Mouse (Mus musculus) myocyte (in vitro differentiated cells): ENCODE measurements around the gene Aox2. TPM values are rescaled to one million over a fixed set of nuclear protein-coding genes. Genes with fewer than 3 reads are reported as not detected.

Source experiments
- H3K27me3 ChIP-seq: one replicate; pipeline ENCODE4 v1.6.1; 2011; ENCODE audit not compliant: control insufficient read depth, insufficient read depth, insufficient read length
- H3K36me3 ChIP-seq: one replicate; pipeline ENCODE4 v1.6.1; 2011; ENCODE audit not compliant: control insufficient read depth, insufficient read depth
- H3K4me2 ChIP-seq: one replicate; pipeline ENCODE4 v1.6.1; 2011; ENCODE audit warnings: low read depth, control low read depth
- H3K4me3 ChIP-seq: one replicate; pipeline ENCODE4 v1.5.1; 2011; ENCODE audit warnings: mild to moderate bottlenecking, control low read depth, moderate library complexity
- H3K79me2 ChIP-seq: one replicate; pipeline ENCODE4 v1.6.1; 2011; ENCODE audit not compliant: control insufficient read depth, insufficient read depth
- H3ac ChIP-seq: one replicate; pipeline ENCODE4 v1.6.1; 2011; ENCODE audit not compliant: control insufficient read depth, insufficient read length
- CEBPB ChIP-seq: IDR thresholded peaks from 2 replicates; pipeline ENCODE4 v1.6.1; 2011; ENCODE audit warnings: mild to moderate bottlenecking, moderate library complexity; ENCODE audit not compliant: poor library complexity, insufficient read depth, severe bottlenecking
- E2F4 ChIP-seq: IDR thresholded peaks from one replicate; pipeline ENCODE4 v1.6.1; 2011; ENCODE audit warnings: mild to moderate bottlenecking, control low read depth, moderate library complexity; ENCODE audit not compliant: insufficient read depth
- MAX ChIP-seq: IDR thresholded peaks from one replicate; pipeline ENCODE4 v1.6.1; 2011; ENCODE audit warnings: low read depth, mild to moderate bottlenecking, control low read depth
- MYOD1 ChIP-seq, 3 experiments: IDR thresholded peaks; one replicate each; pipeline ENCODE4 v1.6.1; 2011; ENCODE audit warnings: control low read depth in 2 of 3, low read depth in 2 of 3, mild to moderate bottlenecking in 2 of 3, moderate library complexity in 1 of 3; ENCODE audit not compliant: insufficient read length in 2 of 3, control insufficient read depth in 1 of 3
- MYOG ChIP-seq, 3 experiments: IDR thresholded peaks; one replicate each; pipeline ENCODE4 v1.6.1; 2011; ENCODE audit warnings: control low read depth in 2 of 3, low read depth in 2 of 3, mild to moderate bottlenecking in 2 of 3; ENCODE audit not compliant: insufficient read length in 2 of 3, control insufficient read depth in 1 of 3, insufficient read depth in 1 of 3
- POLR2A ChIP-seq: IDR thresholded peaks from one replicate; pipeline ENCODE4 v1.6.1; 2011; ENCODE audit warnings: low read depth, mild to moderate bottlenecking, control low read depth, moderate library complexity; ENCODE audit not compliant: insufficient read length
- POLR2AphosphoS2 ChIP-seq: IDR thresholded peaks from one replicate; pipeline ENCODE4 v1.6.1; 2011; ENCODE audit warnings: low read depth, control low read depth; ENCODE audit not compliant: insufficient read length
- REST ChIP-seq: IDR thresholded peaks from one replicate; pipeline ENCODE4 v1.6.1; 2011; ENCODE audit warnings: mild to moderate bottlenecking, control low read depth, moderate library complexity; ENCODE audit not compliant: insufficient read depth, insufficient read length
- SRF ChIP-seq: IDR thresholded peaks from one replicate; pipeline ENCODE4 v1.6.1; 2011; ENCODE audit warnings: low read depth; ENCODE audit not compliant: control insufficient read depth, insufficient read length
- TCF12 ChIP-seq: IDR thresholded peaks from one replicate; pipeline ENCODE4 v1.6.1; 2011; ENCODE audit warnings: mild to moderate bottlenecking, control low read depth; ENCODE audit not compliant: poor library complexity, insufficient read depth, severe bottlenecking
- TCF3 ChIP-seq: IDR thresholded peaks from one replicate; pipeline ENCODE4 v1.6.1; 2011; ENCODE audit warnings: low read depth, control low read depth; ENCODE audit not compliant: insufficient read length
- USF1 ChIP-seq: IDR thresholded peaks from one replicate; pipeline ENCODE4 v1.6.1; 2011; ENCODE audit warnings: low read depth, mild to moderate bottlenecking, control low read depth, moderate library complexity
- polyA plus RNA-seq: library from polyadenylated mRNA; unstranded; fragments of >200 nt; fragmentation: generic; extraction: Trizol; gene quantifications from one replicate; pipeline ENCODE4 v1.2.1, GENCODE M21; 2012; ENCODE audit warnings: missing spikeins

Aox2 gene
- polyA plus RNA-seq, 1 experiment, result not detected

DNA sequence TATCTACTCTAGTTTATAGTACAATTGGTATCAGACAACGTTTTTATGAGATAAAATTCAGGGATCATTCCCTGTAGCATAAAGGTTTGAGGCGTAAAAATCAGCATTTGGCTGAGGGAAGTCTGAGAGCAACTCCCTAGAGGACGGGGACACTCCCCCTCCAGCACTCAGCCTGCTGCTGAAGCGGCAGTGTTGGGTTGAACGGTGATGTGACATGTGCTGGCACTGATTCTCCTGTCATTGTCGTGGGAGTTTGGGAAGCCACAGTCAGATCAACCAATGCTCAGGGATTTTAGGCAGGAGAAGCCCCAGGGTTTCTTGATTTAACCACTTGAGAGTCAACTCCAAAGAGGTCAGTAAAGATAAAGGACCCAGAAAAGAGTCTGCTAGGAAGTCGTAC is 6.4 kb downstream of the Aox2 start:
- no peak for TF ChIP-seq MYOD1 (IDR thresholded peaks at IDR 0.05; ENCODE audit: control insufficient read depth in 1 of 3, insufficient read length in 2 of 3, low read depth in 2 of 3)
- TF ChIP-seq SRF, result no peak
- no peak for TF ChIP-seq REST
- TF ChIP-seq E2F4, result no peak
- no peak for TF ChIP-seq POLR2A
- TF ChIP-seq MYOG (IDR thresholded peaks at IDR 0.05; ENCODE audit: control insufficient read depth in 1 of 3, insufficient read depth in 1 of 3, insufficient read length in 2 of 3, low read depth in 2 of 3), result no peak
- no peak for TF ChIP-seq USF1
- no peak for TF ChIP-seq TCF12
- no peak for TF ChIP-seq MAX
- no peak for TF ChIP-seq POLR2AphosphoS2
- no peak for TF ChIP-seq TCF3
- no peak for TF ChIP-seq CEBPB
- H3ac ChIP-seq, result no peak overlapping the region
- no peaks in the 10 kb centered on the region for H3K79me2 ChIP-seq
- H3K27me3 ChIP-seq, result peaks cover 5% of the 10 kb centered on the region
- no peak overlapping the region for H3K4me2 ChIP-seq
- no peaks in the 10 kb centered on the region for H3K36me3 ChIP-seq
- no peak overlapping the region for H3K4me3 ChIP-seq

DNA sequence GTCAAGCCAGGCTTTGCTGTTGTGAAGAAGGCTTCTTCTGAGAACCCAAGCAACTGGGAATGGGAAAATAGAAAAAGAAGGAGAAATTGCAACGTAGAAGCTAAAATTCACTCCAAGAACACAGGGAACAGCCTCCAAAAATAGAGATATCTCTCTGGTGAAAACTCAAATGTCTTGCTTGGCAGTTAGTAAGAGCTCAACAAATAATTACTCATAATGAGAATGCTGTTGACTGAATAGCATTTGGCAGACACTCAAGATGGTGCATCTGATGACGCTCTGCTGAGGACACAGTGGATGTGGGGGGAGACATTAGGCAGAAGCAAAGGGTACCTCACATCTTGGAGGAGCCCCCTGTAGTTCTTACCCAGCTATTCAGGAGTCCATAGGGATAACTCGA is 10.0 kb downstream of the Aox2 start:
- H3K4me2 ChIP-seq, result no peak overlapping the region
- H3K27me3 ChIP-seq, result no peaks in the 10 kb centered on the region
- H3K79me2 ChIP-seq, result no peaks in the 10 kb centered on the region
- H3ac ChIP-seq, result no peak overlapping the region
- no peak overlapping the region for H3K4me3 ChIP-seq
- TF ChIP-seq TCF12 (no peak), TCF3 (no peak), POLR2A (no peak), MAX (no peak), POLR2AphosphoS2 (no peak), MYOD1 (IDR thresholded peaks at IDR 0.05; ENCODE audit: control insufficient read depth in 1 of 3, insufficient read length in 2 of 3, low read depth in 2 of 3) (no peak), SRF (no peak), REST (no peak), CEBPB (no peak), USF1 (no peak), E2F4 (no peak), MYOG (IDR thresholded peaks at IDR 0.05; ENCODE audit: control insufficient read depth in 1 of 3, insufficient read depth in 1 of 3, insufficient read length in 2 of 3, low read depth in 2 of 3) (no peak)
- no peaks in the 10 kb centered on the region for H3K36me3 ChIP-seq

DNA sequence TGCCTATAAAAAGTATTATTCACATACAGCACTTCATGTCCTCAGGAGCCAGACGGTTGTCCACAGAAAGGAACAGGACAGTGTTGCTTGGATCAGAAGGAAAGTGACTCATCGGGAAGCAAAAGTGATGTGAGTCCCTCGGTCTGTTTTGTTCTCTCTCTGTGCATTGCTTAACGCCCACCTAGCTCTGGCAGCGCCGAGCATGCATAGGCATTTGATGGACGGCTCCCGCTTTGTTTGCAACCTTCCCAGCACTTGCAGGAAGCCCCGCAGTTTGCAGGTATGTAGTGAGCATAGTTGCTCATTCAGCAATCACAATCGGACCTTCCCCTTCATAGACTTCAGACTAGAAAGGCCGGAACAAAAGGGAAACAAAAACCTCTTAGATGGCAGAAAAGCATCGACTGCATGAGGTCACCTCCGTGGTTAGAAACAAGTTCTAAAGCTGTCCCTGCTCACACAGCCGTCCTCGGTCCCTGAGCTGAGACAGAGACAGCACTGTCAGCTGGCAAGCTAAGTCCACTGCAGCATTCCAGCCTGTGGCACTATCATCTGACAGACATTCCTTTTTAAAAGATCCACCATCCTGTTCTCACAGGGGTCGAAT is 11.8 kb downstream of the Aox2 start:
- H3K4me2 ChIP-seq, result peak overlapping the region; percentile 55

DNA sequence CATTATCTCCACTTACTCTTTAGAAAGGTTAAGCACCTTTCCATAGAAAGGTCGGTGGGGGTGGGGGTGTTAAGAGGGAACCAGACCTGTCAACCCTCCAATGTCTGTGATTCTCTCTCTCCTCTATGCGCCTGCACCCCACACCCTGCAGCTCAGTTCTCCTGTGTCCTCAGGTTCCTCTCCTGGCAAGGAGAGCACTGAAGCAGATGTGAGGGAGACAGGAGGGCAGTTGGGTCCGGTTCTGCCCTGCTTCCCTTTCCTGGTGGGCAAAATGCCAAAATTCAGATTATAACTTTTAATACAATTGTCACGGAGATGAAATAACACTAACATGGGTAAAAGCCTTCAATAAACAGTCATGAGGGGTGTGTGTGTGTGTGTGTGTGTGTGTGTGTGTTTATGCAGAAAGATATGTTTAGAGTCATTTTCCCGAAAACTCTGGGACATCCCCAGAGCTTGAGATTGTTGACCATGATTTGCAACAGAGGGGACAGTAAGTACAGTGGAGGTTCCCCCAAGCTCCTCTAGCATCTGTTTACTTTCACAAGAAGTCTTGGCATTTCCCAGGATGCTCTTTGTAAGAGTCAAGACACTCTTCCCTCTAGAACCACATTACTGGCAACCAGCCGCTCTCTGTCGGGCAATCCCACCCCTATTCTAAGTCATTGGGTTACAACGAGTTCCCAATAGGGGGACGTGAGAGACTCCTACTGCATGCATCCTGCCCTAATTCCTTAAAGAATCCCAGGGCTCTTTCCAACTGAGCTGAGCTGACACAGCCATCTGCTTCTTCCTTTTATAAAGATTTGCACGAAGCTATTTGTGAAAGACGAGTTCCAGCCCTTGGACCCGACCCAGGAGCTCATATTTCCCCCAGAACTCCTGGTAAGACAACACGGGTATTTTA is 13.5 kb downstream of the Aox2 start:
- Histone ChIP-seq H3K36me3 (no peaks in the 10 kb centered on the region), H3K27me3 (no peaks in the 10 kb centered on the region), H3K4me3 (no peak overlapping the region), H3ac (no peak overlapping the region), H3K4me2 (peak overlapping the region; percentile 30), H3K79me2 (no peaks in the 10 kb centered on the region)
- no peak for TF ChIP-seq TCF3
- TF ChIP-seq SRF, result no peak
- no peak for TF ChIP-seq MYOG (IDR thresholded peaks at IDR 0.05; ENCODE audit: control insufficient read depth in 1 of 3, insufficient read depth in 1 of 3, insufficient read length in 2 of 3, low read depth in 2 of 3)
- TF ChIP-seq E2F4, result no peak
- no peak for TF ChIP-seq MAX
- no peak for TF ChIP-seq POLR2AphosphoS2
- TF ChIP-seq CEBPB, result no peak
- no peak for TF ChIP-seq TCF12
- TF ChIP-seq POLR2A, result no peak
- no peak for TF ChIP-seq REST
- no peak for TF ChIP-seq MYOD1 (IDR thresholded peaks at IDR 0.05; ENCODE audit: control insufficient read depth in 1 of 3, insufficient read length in 2 of 3, low read depth in 2 of 3)
- TF ChIP-seq USF1, result no peak

More for the DNA sequence above, 11.8 kb downstream of the Aox2 start:
- Histone ChIP-seq H3K36me3 (no peaks in the 10 kb centered on the region), H3ac (no peak overlapping the region), H3K79me2 (no peaks in the 10 kb centered on the region), H3K4me3 (no peak overlapping the region), H3K27me3 (no peaks in the 10 kb centered on the region)
- TF ChIP-seq E2F4 (no peak), CEBPB (no peak), TCF3 (no peak), TCF12 (no peak), MYOG (IDR thresholded peaks at IDR 0.05; ENCODE audit: control insufficient read depth in 1 of 3, insufficient read depth in 1 of 3, insufficient read length in 2 of 3, low read depth in 2 of 3) (no peak), USF1 (no peak), POLR2A (no peak), MAX (no peak), REST (no peak), MYOD1 (IDR thresholded peaks at IDR 0.05; ENCODE audit: control insufficient read depth in 1 of 3, insufficient read length in 2 of 3, low read depth in 2 of 3) (no peak)
